20 mouse cellular contexts compared by ENCODE assay signal in the genomic region with DNA sequence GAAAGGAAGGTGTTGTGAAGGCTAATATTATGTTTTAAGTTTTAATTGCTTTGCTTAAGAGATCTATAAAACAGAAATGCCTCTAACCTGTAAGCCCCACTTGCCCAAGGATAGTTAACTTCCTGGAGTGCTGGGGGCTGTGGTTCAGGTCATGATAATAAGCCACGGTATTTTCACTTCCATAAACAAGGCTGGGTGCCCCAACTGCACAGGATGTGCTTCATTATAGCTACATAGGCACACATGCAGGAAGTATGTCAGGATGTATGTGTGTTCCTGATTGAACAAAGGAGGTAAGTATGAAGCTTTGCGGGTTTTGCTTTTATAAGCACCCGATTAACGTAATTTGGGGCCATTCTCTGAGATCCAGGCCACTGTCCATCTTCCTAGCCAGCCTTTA.
DNase-seq lines count a peak whose midpoint lies in the region; ATAC-seq lines count a peak whose summit lies in the region.
"Had no signal": no experiment of that assay in that cellular context is flagged by ENCODE, and none has a peak within 500 bp of the region (broad histone marks: within the 10 kb centered on the region; RNA-seq: fewer than 3 reads in every experiment).

No protein-coding gene starts in this region.

- DNase-seq in A20 (ENCODE audit: low read depth, low spot score): peak; percentile 34
- DNase-seq in urinary bladder, postnatal 10 days (ENCODE audit: low spot score): no peak
- no peak for DNase-seq in embryo, embryonic 10.5 days (ENCODE audit: low spot score)
- DNase-seq in spleen, adult 12 weeks (ENCODE audit: low spot score): no peak
- DNase-seq: adrenal gland, adult 2 months; adrenal gland, postnatal 14 days; cerebellum, adult 11 months; cerebellum, adult 2 months; cerebellum, adult 9-11 months; cerebellum, postnatal 25 days; forebrain, postnatal 0 days; gastrocnemius, adult 2 months; gastrocnemius, postnatal 14 days; heart, adult 18-20 months; heart, postnatal 10 days; heart, postnatal 4 days had no signal

- peak; percentile 97 for ATAC-seq in granulocyte monocyte progenitor cell, adult 5-6 weeks (replicated peaks; ENCODE audit: poor library complexity, severe bottlenecking)
- ATAC-seq in megakaryocyte, adult 5-6 weeks (ENCODE audit: poor library complexity, severe bottlenecking): peak; percentile 67
- ATAC-seq: CD4-positive, CD25-positive, alpha-beta regulatory T cell, adult 4 months; forebrain, embryonic 14.5 days; forebrain, postnatal 0 days had no signal
